Comparison of ENCODE assay signal across 23 mouse cellular contexts in genomic region chr6:50334846-50335821, GRCm38 (mm10).
DNase-seq lines count a peak whose midpoint lies in the region; ATAC-seq and TF ChIP-seq lines count a peak whose summit lies in the region.
"Had no signal": no experiment of that assay in that cellular context is flagged by ENCODE, and none has a peak within 500 bp of the region (broad histone marks: within the 10 kb centered on the region; RNA-seq: fewer than 3 reads in every experiment).

No protein-coding gene starts in this region.

- no peak overlapping the region for H3K4me3 ChIP-seq in heart, postnatal 0 days (ENCODE audit: low read depth, low read length)
- H3K4me3 ChIP-seq: forebrain, embryonic 10.5 days; hindbrain, embryonic 12.5 days; layer of hippocampus, adult 2 months; lung, embryonic 15.5 days; midbrain, embryonic 10.5 days; neural tube, embryonic 12.5 days had no signal

- TF ChIP-seq EP300 in heart, postnatal 0 days (IDR thresholded peaks at IDR 0.05; ENCODE audit: low read depth), result no peak

- H3K4me1 ChIP-seq in heart, postnatal 0 days (ENCODE audit: control insufficient read depth, insufficient read depth), result peaks cover 33% of the 10 kb centered on the region
- H3K4me1 ChIP-seq: forebrain, embryonic 10.5 days; hindbrain, embryonic 12.5 days; midbrain, embryonic 10.5 days; neural tube, embryonic 12.5 days had no signal

- H3K36me3 ChIP-seq in heart, postnatal 0 days (replicated peaks; ENCODE audit: control insufficient read depth, insufficient read depth, low read length), result no peaks in the 10 kb centered on the region; the same call in none of the 2 replicates
- H3K36me3 ChIP-seq: forebrain, embryonic 10.5 days; hindbrain, embryonic 12.5 days; lung, embryonic 15.5 days; midbrain, embryonic 10.5 days; neural tube, embryonic 12.5 days had no signal

- WGBS in heart, postnatal 0 days, result 78% methylated on average over 15 of the region's 15 CpGs

- no peak for TF ChIP-seq CTCF in heart, postnatal 0 days (IDR thresholded peaks at IDR 0.05; ENCODE audit: low read depth)

- peak overlapping the region; percentile 55; the same call in 1 of the 2 replicates for H3K27ac ChIP-seq in heart, postnatal 0 days (ENCODE audit: low read depth)
- H3K27ac ChIP-seq: forebrain, embryonic 10.5 days; hindbrain, embryonic 12.5 days; layer of hippocampus, adult 2 months; liver, embryonic 14.5 days; lung, embryonic 15.5 days; midbrain, embryonic 10.5 days; neural tube, embryonic 12.5 days; stomach, postnatal 0 days had no signal

- no peak for DNase-seq in frontal cortex, postnatal 36 days (ENCODE audit: low spot score in 2 of 2)
- DNase-seq in heart, postnatal 0 days (ENCODE audit: low spot score), result no peak
- DNase-seq in heart, adult 8-10 months (ENCODE audit: low spot score), result no peak
- DNase-seq in kidney, postnatal 25 days, result peak; percentile 16 to 35
- DNase-seq in spleen, adult 18-20 months, result no peak
- DNase-seq: cerebellum, adult 18-20 months; gastrocnemius, postnatal 10 days; heart, adult 11 months; layer of hippocampus, postnatal 36 days; lung, postnatal 4 days; right cerebral cortex, postnatal 4 days; thymus, postnatal 14 days had no signal

- no peaks in the 10 kb centered on the region for H3K9me3 ChIP-seq in heart, postnatal 0 days (replicated peaks; ENCODE audit: control insufficient read depth, low read length)
- H3K9me3 ChIP-seq: forebrain, embryonic 10.5 days; hindbrain, embryonic 12.5 days; lung, embryonic 15.5 days; midbrain, embryonic 10.5 days; neural tube, embryonic 12.5 days had no signal

- peak; percentile 35; the same call in 1 of the 2 replicates for ATAC-seq in frontal cortex, adult (ENCODE audit: low TSS enrichment)
- peak; percentile 24; the same call in 1 of the 2 replicates for ATAC-seq in heart, postnatal 0 days (ENCODE audit: insufficient read depth, low read depth)
- ATAC-seq in inflammation-experienced regulatory T-cells, adult 6 months, result peak; percentile 51
- ATAC-seq in megakaryocyte progenitor cell, adult 5-6 weeks (replicated peaks; ENCODE audit: poor library complexity), result no peak

- H3K27me3 ChIP-seq in heart, postnatal 0 days (ENCODE audit: control insufficient read depth, insufficient read depth, low read length), result no peaks in the 10 kb centered on the region
- H3K27me3 ChIP-seq: hindbrain, embryonic 12.5 days; lung, embryonic 15.5 days; neural tube, embryonic 12.5 days had no signal

- no peak overlapping the region for H3K9ac ChIP-seq in heart, postnatal 0 days (replicated peaks; ENCODE audit: low read depth, low read length)
- H3K9ac ChIP-seq: hindbrain, embryonic 12.5 days; liver, embryonic 14.5 days; lung, embryonic 15.5 days; neural tube, embryonic 12.5 days had no signal

- H3K4me2 ChIP-seq in heart, postnatal 0 days (ENCODE audit: low read depth, low read length), result no peak overlapping the region
- H3K4me2 ChIP-seq: hindbrain, embryonic 12.5 days; lung, embryonic 15.5 days; neural tube, embryonic 12.5 days had no signal

Comparison
In these comparisons a context has a peak if more than half of its experiments do, and no peak if none do; other contexts are left out.
1. DNase-seq: peak in kidney, postnatal 25 days (2 of 2); none in frontal cortex, postnatal 36 days (0 of 2), heart, postnatal 0 days (single experiment), heart, adult 8-10 months (single experiment) and spleen, adult 18-20 months (0 of 2).